Mouse (Mus musculus) gastrocnemius, postnatal 25 days (tissue): ENCODE measurements around the gene Mobp. TPM values are rescaled to one million over a fixed set of nuclear protein-coding genes. Genes with fewer than 3 reads are reported as not detected.

Experiments
- DNase-seq: peaks from one replicate; pipeline ENCODE4 v3.0.0; 2022
- total RNA-seq, 2 experiments: library from RNA; stranded (reverse); gene quantifications; 1 replicate in 1 of 2; 2 replicates in 1 of 2; pipeline ENCODE4 v1.2.3; 2021

Mobp gene
- total RNA-seq, 2 experiments from 2014 or later, result not detected

DNA sequence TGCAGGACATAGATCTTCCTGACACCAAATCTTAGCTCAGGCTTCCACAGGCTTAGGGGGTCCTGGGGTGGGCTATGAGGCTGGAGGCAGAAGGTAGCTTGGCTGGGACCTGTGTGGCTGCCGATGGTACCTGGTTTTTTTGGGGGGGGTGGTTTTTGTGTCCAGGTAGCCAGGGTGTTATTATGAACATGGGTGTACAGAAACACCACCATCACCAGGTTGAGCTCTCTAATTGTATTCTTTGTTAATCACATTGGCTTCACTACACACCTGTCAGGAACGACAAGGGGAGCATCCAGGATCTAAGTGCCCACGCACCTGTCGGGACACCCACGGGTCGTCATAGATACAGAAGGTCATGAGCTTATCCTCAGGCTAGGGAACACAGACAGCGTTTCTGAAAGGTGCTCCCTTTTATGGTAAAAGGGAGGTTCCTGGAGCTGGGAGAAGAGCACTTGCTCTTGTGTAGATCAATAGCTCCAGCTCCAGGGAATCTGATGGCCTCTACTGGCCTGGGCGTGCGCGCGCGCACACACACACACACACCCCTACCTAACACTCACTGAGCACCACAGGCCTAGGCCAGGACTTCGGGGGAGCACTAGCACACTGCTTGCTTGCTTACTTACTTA lies 14.9 kb upstream of the Mobp start:
- DNase-seq, result no peak

DNA sequence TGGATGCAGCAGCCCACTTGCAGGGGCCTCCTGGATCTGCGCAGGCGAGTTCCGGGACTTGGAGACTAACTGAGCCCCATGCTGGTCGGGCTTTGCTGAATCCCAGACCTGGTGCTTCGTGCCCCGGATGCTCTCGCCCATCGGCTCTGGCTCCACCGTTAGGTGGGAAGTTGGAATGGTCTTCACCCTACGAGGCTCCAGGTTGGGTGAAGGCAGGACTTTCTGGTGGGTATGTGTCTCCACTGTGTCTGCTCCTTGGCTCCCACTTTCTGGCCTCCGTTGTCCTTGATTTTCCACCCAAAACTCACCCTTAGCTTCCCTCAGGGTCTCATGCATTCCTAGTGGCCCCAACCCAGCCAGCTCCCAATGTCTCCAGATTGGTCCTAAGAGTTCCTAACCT lies 14.1 kb upstream of the Mobp start:
- DNase-seq, result no peak

DNA sequence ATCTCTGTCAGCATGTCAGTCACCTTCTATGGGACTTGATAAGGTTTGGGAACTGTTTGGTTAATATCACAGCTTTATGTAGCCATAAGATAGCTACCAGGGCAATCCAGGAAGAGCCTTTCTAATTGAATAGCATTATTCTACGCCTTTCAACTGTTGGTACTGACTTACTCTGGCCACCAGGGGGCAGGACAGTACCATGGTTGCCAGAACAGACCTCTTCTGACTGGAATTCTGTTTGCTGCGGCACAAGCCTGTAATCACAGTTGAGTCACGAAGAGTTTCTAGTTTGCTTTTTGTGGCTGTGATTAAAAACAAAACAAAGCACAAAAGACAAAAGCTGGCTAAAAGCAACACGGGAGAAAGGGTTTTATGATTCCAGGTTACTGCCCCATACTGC lies 8.9 kb upstream of the Mobp start:
- DNase-seq, result no peak

DNA sequence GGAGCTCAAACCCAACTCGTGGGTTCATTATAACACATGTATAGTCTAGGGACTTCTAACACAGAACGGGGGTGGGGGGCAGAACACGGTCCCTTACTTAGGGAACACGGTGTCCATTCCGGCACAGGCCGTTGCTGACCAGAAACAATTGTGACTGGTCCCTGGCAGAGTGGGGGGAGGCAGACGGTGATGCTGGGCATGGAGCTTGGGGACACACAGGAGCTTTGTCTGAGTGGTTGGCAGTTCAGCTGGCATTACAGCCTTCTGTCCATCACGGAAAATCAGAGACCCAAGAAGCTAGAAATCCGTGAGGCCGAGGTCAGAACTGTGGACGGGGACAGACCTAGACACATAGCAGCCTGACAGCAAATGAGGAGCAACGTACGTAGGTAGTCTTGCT lies 5.0 kb upstream of the Mobp start:
- no peak for DNase-seq

DNA sequence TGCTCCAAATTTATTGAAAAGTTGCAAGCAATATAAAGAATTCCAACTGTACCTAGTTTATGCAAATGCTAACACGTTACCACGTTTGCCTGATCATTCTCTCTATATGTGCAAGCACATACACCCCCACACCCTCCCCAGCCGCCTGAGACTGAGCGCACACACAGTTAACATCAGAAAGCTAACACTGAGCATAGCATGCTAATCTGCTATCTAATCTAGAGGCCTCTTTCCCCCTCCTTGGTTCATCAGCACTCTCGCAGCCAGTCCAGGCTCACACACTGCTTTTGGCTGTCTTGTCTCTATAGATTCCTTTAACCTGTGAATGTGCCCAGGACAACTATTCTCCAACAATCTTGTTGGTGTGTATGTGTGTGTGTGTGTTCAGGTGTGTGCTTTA lies 1.6 kb downstream of the Mobp start:
- DNase-seq, result no peak

DNA sequence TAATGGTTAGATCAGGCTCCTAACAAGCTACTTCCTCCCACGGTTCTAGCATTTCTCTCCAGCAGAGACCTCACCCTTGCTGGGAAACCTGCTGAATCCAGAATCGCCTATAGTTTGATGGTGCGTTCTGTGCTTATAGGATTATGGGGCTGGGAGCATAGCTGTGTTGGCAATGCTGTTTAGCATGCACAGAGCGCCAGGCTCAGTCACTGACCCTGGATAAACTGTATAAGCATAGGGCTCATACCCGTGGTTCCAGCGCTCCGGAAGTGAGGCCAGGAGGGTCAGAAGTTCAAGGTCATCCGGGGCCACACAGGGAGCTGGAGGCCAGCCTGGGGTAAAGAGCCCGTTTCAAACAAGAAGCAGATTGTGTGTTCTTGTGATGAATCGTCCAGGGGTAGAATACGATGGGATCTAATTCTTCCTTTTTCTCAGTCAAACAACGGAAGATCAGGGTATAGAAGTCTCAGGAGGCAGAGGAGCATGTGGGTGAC lies 2.4 kb downstream of the Mobp start:
- DNase-seq, result no peak

DNA sequence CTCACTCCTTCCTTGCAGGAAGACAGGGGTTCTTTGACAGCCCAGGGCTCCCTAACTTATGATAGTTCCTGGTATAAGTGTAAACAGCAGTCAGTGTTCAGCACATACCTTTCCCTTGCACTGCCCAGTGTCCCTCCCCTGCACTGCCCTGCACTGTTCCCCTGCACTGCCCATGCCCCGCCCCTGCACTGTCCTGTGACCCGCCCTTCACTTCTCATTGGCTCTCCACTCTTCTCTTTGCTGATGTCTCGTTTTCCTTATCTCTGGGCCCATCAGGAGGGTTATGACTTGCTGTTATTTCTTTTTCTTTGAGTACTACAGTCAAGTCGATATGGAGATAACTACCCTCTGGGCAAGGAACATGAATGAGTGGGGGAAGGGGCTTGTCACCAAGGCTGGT lies 8.5 kb downstream of the Mobp start:
- DNase-seq, result no peak

DNA sequence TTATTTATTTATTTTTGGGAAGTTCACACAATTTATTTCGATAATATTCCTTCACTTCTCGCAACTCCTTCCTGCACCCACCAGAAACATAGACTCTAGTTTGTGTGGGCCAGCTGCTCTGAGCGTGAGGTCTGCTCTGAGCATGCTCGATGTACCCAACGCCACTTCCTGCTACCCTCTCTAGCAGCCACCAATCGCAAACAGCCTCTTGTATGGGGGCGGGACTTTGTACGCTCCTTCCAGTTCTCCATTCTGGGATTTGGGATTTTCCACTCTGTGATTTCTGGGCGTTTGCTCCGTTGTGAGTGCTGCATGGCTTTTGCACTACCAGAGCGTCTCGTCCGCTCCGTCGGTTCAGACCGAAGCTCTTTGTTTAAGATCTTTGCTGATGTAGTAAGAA lies 14.4 kb downstream of the Mobp start:
- DNase-seq, result no peak

DNA sequence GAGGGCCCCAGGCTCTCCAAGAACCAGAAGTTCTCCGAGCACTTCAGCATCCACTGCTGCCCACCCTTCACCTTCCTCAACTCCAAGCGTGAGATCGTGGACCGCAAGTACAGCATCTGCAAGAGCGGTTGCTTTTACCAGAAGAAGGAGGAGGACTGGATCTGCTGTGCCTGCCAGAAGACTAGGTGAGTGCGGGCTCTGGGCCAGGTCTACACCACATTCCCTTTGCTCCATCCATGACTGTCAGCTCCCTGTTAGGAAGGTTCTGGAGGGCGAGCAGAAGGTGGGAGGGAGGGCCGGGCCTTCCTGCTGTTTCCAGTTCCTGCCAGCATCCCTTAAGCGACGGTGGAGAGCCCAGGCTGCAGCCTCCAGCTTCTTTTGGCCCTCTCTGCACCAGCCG lies 18.3 kb downstream of the Mobp start:
- no peak for DNase-seq

DNA sequence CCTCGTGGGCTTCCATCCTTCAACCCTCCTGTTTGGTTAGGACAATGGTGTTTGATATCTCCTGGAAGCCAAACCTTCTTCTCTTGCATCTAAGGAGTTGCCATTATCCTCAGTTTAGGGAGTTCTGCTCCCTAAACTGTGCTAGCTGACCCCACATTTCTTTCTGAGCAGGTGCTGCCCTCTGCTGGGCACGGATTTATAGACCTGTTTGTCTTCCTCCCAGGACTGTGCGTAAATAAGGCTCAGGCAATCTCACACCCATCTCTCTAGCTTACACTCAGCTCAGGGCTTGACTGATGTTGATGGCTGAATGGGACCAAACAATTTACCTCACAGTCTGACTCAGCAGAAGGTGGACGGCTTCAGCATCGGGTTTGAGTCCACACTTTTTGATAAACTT lies 21.8 kb downstream of the Mobp start:
- DNase-seq, result no peak

DNA sequence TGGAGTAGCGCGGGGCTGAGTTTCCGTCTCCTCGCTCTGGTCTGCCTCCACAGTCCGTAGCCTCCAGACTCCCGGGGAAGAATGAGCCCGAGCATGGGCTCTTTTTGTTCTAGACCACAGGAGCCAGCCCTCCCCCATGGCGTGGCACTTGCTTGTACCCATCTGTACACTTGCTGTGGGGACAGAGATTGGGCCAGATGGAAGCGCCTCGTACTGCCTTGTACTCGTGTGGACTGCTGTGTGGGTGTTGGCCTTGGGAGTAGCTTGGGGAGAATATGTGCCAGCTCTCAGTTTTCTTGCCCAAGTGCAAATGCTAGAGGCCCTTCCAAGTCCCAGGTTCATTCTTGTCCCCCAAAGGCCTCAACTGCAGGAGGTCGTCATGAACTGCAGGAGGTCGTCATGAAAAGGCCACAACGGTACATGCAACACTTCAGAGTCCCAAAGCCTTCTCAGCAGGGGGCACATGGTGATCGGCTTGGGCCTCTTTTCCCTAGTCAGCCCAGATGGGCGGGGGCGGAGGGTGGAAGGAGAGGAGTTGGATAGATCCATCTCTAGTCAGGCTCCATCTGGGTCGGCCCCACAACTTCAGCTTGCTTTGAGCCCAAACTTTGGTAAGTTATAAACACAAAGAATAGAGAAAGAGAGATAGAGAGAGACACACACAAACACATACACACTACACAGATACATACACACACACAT lies 25.1 kb downstream of the Mobp start:
- no peak for DNase-seq

DNA sequence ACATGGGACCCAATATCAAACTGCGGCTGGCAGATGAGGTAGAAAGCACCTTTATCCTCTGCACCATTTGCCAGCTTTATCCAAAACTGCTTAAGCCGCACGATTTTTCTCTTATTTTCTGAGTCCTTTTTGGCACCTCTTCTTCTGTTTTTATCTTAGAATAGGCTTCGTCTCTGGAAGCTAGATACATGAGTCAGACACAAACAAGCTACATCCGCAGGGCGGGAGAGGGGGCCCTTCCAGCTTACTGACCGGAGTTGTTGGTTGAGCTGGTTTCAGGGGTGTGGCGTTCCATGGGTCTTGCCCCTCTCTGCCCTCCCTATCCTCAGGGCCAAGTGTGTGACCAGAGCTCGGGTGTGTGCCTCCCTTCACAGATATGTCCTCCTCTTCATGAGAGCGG lies 29.3 kb downstream of the Mobp start:
- no peak for DNase-seq

DNA sequence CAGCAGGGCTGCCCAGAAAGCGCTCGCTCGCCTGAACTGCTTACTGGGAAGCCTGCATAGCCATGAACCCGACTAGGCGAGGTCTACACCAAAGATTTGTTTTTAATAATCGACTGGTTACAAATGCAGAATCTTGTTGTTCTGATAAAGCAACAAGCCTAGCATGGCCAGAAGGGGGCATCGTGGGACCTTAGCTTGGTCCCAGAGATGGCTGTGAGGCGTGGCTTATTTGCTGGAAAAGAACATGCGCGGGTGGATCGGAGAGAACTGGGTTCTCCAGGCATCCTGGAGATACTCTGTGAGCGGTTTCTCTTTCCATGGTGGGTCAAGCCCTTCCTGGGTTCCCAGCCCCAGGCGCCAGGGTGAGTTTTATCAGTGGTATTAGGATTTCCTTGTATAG lies 35.0 kb downstream of the Mobp start:
- no peak for DNase-seq

DNA sequence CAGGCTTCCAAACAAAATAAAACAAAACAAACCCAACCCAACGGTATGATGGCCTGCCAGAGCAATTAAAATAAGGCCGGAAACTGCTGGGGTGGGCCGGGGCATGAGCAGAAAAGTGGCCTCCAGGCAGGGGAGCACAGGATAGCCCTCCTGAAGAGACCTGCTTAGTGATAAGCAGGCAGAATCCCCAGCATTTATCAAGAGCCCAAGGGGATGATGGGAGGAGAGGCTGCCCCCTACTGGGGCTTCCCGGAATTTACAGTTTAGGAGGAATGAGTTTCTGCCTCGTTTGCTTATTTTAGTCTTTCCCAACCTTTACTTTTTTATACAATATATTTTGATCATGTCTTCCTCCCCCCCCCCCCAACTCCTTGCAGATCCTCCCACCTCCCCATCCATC lies 37.3 kb downstream of the Mobp start:
- no peak for DNase-seq

DNA sequence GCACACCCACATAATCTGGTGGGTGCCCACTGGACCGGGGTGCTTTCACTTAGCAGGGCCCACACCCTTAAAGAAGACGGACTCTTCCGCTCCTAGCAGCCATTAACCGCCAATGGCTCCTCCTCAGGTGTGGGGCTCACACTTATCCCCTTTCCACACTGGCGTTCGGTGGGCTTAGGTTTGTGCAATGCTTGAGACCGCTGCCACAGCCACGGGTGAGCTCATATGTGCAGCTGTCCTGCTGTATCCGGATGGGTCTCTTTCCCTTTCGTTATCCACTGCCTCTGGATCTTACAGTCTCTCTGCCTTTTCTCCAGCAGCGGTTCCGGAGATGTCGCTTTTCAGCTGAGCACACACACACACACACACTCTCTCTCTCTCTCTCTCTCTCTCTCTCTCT lies 41.4 kb downstream of the Mobp start:
- DNase-seq, result no peak

DNA sequence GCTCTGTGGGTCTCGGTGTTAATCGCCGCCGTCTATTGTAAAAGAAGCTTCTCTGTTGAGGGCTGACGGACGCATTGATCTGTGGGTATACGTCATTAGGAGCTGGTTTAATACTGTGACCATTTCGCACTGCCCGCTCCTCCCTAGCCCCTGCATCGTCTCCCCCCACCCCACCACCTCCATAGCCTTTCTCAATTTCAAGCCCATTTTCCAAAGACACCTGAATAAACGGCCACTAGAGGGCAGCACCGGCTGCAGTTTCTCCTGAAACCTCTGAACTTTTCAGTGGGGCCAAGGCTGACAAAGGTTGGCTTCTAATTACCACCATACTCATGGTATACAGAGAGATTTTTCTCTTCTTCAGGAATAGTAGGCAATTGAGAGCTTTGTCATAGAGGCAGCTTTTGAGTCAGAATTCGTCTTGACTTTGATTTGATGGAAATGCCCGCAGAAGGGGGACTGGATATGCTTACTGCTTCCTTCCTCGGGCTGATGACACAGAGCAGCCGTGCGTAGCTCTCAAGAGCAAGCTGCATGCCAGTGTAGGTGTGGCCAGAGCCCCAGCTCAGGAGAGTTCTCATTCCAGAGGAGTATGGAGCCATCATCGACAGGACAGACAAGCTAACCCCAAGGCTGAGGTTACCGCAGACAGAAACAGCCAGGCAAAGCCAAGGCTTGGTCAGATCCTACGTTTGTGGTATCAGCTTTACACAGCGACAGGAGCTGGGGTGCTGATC lies 42.0 kb downstream of the Mobp start:
- peak; percentile 50 for DNase-seq

DNA sequence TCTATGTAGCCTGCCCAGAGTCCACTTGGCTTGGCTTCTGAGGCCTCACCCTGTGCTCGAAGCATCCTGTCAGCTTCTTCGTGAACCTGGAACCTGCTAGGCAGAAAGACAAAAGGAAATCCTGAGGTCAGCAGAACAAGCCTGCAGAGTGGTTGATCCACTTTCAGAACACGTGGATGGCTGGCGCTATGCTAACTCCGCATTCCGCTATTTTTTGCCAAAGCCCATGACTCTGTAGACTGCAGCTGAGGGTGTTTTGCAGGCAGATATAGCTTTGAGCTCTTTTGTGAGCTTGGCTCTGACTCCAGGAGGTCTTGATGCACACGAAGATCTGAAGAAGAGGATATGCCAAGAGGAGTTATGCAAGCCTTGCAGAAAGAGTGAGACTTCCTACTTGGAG lies 43.2 kb downstream of the Mobp start:
- DNase-seq, result no peak

DNA sequence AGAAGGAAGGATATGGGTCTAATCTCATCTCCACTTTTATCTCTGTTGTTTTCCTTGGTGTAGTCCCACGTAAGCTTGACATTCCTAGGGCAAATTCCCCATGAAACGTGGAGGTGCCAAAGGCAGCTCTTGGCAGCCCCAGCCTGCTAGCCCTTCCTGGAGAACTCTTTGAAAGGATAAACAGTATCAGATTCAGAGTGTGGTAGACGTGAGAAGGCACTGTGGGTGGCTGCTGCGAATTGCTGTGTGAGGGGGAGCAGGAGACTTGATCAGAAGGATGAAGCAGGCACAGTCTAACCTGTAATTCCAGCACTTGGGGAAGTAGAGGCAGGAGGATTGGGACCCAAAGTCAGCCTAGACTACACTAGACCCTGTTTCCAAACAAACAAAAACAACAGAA lies 51.4 kb downstream of the Mobp start:
- DNase-seq, result no peak

DNA sequence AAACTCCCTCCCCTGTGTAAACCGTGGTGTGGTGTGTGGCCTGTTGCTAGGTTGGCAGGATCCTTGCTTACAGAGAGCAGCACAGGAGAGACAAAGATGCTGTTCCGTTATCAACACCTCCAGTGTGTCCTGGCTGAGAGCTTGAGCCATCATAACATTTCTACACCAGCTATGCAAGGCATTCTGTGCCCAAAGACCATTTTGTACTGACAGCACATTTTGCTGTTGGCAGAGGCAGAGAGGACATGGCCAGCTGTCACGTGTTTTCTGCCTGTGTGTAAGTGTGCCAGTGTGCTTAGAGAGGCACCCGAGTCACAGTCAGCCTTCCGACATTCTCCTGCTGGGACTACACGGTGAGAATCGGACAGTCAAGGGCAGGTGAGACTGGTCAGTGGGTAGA lies 52.2 kb downstream of the Mobp start:
- DNase-seq, result no peak

DNA sequence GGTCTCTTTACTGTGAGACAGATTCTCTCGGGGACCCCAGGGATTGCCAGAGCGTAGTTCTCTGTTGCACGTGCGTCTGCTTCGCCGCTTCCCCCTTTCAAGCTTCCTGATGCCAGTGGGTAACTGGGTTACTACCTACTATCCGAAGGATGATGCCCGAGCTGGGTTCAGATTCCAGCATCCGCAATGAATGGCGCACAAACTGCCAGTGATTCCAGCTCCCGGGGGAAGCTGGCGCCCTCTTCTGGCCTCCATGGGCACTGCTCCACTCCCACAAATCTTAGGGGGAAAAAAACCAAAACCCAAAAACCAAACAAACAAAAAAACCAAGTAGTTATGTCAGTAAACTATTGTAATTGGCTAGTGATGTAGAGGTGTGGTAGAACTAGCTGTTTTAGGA lies 53.2 kb downstream of the Mobp start:
- no peak for DNase-seq

DNA sequence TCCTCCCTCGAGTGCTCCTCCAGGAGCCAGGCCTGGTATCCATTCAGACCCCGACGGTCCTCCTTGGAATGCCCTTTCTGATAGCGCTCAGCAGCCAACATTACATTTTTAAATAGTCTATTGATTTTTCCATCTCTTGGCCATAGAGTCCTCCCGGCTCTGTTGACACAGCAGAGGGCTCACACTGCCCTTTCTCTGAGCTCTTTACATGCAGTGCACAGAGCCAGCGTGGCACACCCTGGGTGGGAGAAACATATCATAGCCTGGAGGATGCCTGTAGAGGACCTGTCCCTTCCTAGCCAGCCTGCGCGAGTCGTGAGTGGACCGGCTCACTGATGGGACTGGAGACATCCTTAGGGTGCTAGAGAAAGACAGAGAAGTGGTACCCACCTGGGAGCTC lies 54.4 kb downstream of the Mobp start:
- no peak for DNase-seq

DNA sequence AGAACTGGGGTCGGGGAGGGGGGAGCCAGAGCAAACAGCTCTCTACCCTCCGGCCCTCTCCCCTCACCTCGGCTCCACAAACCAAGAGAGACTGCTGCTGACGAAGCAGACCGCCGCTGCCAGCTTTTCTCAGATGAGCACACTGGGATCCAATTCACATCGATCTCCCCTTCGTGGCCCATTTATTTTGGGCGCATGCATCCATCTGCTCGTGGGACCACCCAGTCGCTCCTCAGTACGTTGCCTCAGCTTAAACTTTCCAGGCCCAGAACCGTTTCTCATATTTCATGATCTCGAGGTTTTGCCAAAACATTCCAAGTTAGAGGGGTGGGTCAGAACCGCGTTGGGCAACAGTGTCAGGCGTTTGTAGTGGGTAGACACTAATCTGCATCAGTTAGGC lies 57.4 kb downstream of the Mobp start:
- no peak for DNase-seq

DNA sequence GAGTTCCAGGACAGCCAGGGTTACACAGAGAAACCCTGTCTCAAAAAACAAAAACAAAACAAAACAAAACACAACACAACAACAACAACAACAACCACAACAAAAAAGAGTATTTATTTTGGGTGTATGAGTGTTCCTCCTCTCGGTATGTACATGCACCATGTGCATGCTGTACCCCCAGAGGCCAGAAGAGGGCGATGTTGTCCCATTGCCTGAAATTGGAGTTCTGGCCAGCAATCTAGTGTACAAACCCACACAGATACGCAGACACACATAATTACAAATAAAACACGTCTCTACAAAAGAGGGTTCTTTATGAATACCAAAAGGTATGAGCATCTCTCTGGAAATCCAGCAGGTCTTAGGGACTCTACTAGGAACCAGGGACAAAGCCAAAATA lies 60.6 kb downstream of the Mobp start:
- DNase-seq, result no peak

DNA sequence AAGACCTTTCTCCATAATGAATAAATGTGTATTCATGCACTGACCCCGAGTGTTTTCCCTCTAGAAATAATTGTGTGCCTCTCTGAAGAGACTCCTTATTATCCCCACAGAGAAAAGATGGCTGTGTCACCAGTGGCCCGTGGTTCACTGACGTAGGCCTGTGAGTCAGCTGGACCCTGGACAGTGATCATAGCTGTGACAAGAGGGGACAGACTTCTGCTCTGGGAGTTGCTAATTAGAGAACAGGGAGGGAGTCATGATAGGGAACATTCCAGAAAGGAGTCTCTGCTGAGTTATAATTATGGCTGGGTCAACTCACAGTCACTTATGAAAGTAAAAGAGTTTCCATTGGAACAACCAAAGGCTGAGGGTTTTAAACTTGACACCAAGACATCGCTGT lies 61.4 kb downstream of the Mobp start:
- no peak for DNase-seq
